Mouse (Mus musculus) megakaryocyte-erythroid progenitor cell, adult 5 weeks (primary cell): ENCODE measurements around the gene Ghrhr. TPM values are rescaled to one million over a fixed set of nuclear protein-coding genes. Genes with fewer than 3 reads are reported as not detected.

ENCODE experiments used
- polyA plus RNA-seq: library from polyadenylated mRNA; stranded (reverse); fragments of >175 nt; gene quantifications from 2 replicates; pipeline ENCODE4 v1.2.3, GENCODE M21; 2012

Gene Ghrhr
- 0.04 TPM in 1 of 2 replicates, not detected in the other for polyA plus RNA-seq

DNA sequence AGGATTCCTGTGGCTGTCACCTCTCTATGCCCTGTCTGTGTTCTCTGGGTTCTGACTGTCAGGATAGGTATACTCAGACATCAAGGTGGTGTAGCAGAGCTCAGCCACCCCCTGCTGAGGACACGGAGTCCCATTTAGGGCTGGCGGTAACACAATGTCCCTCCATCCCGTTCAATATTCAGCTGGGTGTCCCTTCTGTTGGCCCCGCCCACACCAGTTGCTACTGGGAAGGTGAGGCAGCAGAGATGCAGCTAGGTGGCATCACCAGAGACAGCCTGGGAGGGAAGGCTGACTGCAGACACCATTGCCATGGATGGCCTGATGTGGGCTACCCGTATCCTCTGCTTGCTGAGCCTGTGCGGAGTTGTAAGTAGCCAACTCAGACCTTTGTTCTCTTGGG lies at the start of gene Ghrhr:
Gene Ghrhr (plus strand): TSS at position 220 of the 400 bp plus-strand sequence.

DNA sequence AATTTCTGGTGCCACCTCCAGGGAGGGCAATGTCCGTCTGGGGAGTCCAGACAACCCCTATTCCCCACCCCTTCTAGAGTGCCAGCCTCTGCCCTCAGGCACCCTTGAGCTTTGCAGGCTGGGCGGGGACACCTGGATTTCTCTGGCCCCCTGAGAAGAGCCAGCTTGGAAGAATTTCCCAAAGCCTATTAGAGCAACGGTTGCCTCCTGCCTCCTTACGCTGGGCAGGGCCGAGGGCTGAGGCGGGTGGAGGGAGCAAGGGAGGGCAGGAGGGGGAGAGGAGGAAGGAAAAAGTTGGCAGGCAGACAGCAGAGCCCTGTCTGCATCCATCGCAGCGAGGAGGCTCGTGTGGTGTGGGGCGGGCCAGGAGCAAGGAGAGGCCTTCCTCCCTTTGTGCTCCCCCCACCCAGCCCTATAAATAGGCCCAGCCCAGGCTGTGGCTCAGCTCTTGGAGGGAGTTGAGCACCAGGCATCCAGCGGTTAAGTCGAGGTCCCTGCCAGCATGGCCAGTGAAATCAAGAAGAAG lies 40.0 kb upstream of the Ghrhr start, which contains the start of gene Aqp1:
Gene Aqp1 (plus strand): TSS at position 444 of the 526 bp plus-strand sequence.

Other genes with a start within 250 kb of the Ghrhr start
- not detected in 2 replicates for gene Crhr2, start 243.3 kb upstream of the Ghrhr start, polyA plus RNA-seq
- gene Inmt, start 201.3 kb upstream of the Ghrhr start, polyA plus RNA-seq: not detected in 2 replicates
- gene Mindy4, start 172.9 kb upstream of the Ghrhr start, polyA plus RNA-seq: 1.1 and 1.2 TPM in 2 replicates
- gene Aqp1, start 39.9 kb upstream of the Ghrhr start, polyA plus RNA-seq: 48.8 and 69.9 TPM in 2 replicates
- gene Adcyap1r1, start 75.7 kb downstream of the Ghrhr start, polyA plus RNA-seq: not detected in 2 replicates